Mouse (Mus musculus): ENCODE measurements around the gene Cacna1g. TPM values are rescaled to one million over a fixed set of nuclear protein-coding genes. Genes with fewer than 3 reads are reported as not detected.
A peak's percentile ranks its signal among the peaks of the same experiment; 100 is the strongest.

Gene Cacna1g
- total RNA-seq (2014; rRNA removed; ENCODE audit: low replicate concordance), result 29.6 and 46.2 TPM in 2 replicates
- 6.9 and 7.4 TPM in 2 replicates for polyA plus RNA-seq (2015; fragmentation: Nextera tagmentation; extraction: Ambion mirVana)

DNA sequence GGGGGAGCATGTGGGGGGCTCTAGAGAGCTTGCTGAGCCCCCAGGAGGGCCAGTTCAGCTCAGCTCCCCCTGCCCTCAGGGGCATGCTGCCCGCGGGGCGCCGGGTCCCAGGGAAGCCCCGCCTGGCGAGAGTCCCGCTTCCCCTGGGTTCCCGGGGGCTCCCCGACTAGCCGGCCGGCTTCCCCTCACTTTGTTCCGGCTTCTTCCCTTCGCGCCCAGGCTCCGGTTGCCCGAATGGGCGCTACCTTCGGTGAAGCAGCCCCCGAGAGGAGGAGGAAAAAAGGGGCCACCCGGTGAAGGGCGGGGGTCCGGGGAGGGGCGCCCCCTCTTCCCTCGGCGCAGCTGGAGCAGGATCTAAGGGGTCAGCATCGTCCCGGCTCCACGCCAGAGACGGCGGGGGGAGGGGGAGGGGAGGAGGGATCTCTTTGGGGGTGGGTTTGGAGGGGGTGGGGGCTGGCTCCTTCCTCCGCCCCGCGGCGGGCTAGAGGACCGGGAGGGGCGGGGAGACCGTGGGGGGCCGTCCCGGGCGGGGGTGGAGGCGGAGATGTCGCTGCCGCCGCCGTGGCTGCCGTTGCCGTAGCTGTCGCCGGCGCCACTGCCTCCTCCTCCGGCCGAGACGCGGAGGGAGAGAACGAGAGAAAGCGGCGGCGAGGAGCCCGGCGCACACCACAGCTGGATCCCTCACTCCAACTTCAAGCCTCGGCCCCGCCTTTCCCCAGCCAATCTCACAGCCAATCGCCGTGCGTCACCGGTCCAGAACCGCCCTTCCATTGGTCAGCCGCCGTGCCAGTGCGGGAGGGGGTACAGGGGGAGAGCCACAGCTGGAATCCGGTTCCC, at the start of gene Cacna1g:
TSS of gene Cacna1g (minus strand) at position 492 of the 837 bp plus-strand sequence.
- ATAC-seq (ENCODE audit: insufficient read depth, low read depth) (peak; percentile 87), DNase-seq (ENCODE audit: low spot score) (peak; percentile 76)
- H3K27ac ChIP-seq (ENCODE audit: low read depth), result no peak within 1 kb of the TSS
- 1% methylated on average over 45 of the region's 71 CpGs for WGBS
- H3K4me3 ChIP-seq (ENCODE audit: low read depth, low read length), result peak within 1 kb of the TSS; percentile 63
- TF ChIP-seq EP300 (IDR thresholded peaks at IDR 0.05; ENCODE audit: low read depth) (no peak), CTCF (IDR thresholded peaks at IDR 0.05; ENCODE audit: low read depth) (no peak)
- H3K36me3 ChIP-seq (replicated peaks; ENCODE audit: control insufficient read depth, insufficient read depth, low read length), result no peaks in the 10 kb centered on the region
- H3K4me1 ChIP-seq (ENCODE audit: control insufficient read depth, insufficient read depth), result peaks cover 13% of the 10 kb centered on the region
- no peaks in the 10 kb centered on the region for H3K9me3 ChIP-seq (replicated peaks; ENCODE audit: control insufficient read depth, low read length)
- H3K9ac ChIP-seq (replicated peaks; ENCODE audit: low read depth, low read length), result peak within 1 kb of the TSS; percentile 52
- H3K4me2 ChIP-seq (ENCODE audit: low read depth, low read length), result peak within 1 kb of the TSS; percentile 99
- peaks cover 42% of the 10 kb centered on the region for H3K27me3 ChIP-seq (ENCODE audit: control insufficient read depth, insufficient read depth, low read length)

DNA sequence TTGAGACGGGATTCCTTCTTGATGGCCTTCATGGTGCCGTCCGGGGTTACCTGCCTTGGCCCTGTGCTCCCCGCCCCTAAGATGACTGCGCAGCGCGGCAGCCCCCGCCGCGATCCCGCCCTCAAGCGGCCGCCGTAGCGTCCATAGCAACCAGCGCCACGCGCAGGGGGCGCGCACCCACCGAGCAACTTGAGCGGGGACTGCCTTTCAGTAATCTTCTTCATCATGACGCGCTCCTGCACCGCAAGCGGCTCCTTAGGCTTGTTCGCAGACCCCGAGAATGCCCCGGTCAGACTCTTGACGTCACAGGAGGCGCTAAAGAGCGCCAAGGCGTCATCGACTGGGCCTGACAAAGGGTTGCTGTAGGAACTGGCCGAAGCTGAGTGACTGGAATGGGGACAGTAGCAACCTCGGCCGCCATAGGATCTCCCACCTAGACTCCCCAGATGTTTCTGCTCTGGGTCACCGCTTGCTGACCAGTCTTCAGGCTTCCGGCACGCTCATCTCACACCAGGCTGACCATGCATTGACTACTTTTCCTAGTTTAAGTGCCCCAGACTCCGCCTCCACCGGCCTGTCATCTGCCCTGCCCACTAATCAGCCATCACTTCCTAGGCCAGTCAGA, 47.3 kb upstream of the Cacna1g start, which contains the start of gene Mycbpap:
TSS of gene Mycbpap (minus strand) at position 524 of the 625 bp plus-strand sequence.
- DNase-seq (ENCODE audit: low spot score) (peak; percentile 60), ATAC-seq (ENCODE audit: insufficient read depth, low read depth) (peak; percentile 68)
- Histone ChIP-seq H3K4me2 (ENCODE audit: low read depth, low read length) (peak within 1 kb of the TSS; percentile 90), H3K9me3 (replicated peaks; ENCODE audit: control insufficient read depth, low read length) (no peaks in the 10 kb centered on the region), H3K27ac (ENCODE audit: low read depth) (no peak within 1 kb of the TSS), H3K27me3 (ENCODE audit: control insufficient read depth, insufficient read depth, low read length) (no peaks in the 10 kb centered on the region), H3K9ac (replicated peaks; ENCODE audit: low read depth, low read length) (peak within 1 kb of the TSS; percentile 60), H3K36me3 (replicated peaks; ENCODE audit: control insufficient read depth, insufficient read depth, low read length) (no peaks in the 10 kb centered on the region), H3K4me1 (ENCODE audit: control insufficient read depth, insufficient read depth) (peaks cover 15% of the 10 kb centered on the region), H3K4me3 (ENCODE audit: low read depth, low read length) (peak within 1 kb of the TSS; percentile 58)
- TF ChIP-seq CTCF (IDR thresholded peaks at IDR 0.05; ENCODE audit: low read depth), result no peak
- TF ChIP-seq EP300 (IDR thresholded peaks at IDR 0.05; ENCODE audit: low read depth), result no peak
- 1% methylated on average over 42 of the region's 42 CpGs for WGBS

DNA sequence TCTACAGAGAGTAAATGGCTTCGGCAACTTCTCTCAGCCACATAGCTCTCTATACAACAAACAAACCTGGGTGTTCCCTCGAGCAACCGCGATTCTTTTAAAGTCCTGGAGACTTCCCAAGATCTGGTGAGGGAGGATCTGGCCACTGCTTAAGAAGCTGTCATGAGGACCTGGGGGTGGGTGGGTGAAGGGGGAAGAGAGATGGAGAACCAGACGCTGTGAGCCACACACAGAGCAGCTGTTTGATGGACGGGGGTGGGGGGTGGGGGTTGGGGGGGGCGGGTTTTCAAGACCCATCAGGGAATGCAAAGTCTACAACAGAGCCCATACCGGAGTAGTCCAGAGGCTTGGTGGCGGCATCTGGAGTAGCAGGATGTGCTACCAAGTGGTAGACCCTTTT, 39.5 kb upstream of the Cacna1g start:
- ATAC-seq (ENCODE audit: insufficient read depth, low read depth), result no peak
- no peak for DNase-seq (ENCODE audit: low spot score)
- no peak overlapping the region for H3K27ac ChIP-seq (ENCODE audit: low read depth)
- H3K27me3 ChIP-seq (ENCODE audit: control insufficient read depth, insufficient read depth, low read length), result no peaks in the 10 kb centered on the region
- TF ChIP-seq EP300 (IDR thresholded peaks at IDR 0.05; ENCODE audit: low read depth) (no peak), CTCF (IDR thresholded peaks at IDR 0.05; ENCODE audit: low read depth) (no peak)
- 0 out of 2 replicates have a peak, but pooled peaks cover 6% of the 10 kb centered on the region for H3K4me1 ChIP-seq (ENCODE audit: control insufficient read depth, insufficient read depth)
- WGBS, result 48% methylated on average over 9 of the region's 9 CpGs
- no peak overlapping the region for H3K9ac ChIP-seq (replicated peaks; ENCODE audit: low read depth, low read length)
- no peak overlapping the region for H3K4me2 ChIP-seq (ENCODE audit: low read depth, low read length)
- H3K9me3 ChIP-seq (replicated peaks; ENCODE audit: control insufficient read depth, low read length), result no peaks in the 10 kb centered on the region
- H3K36me3 ChIP-seq (replicated peaks; ENCODE audit: control insufficient read depth, insufficient read depth, low read length), result no peaks in the 10 kb centered on the region
- no peak overlapping the region for H3K4me3 ChIP-seq (ENCODE audit: low read depth, low read length)

DNA sequence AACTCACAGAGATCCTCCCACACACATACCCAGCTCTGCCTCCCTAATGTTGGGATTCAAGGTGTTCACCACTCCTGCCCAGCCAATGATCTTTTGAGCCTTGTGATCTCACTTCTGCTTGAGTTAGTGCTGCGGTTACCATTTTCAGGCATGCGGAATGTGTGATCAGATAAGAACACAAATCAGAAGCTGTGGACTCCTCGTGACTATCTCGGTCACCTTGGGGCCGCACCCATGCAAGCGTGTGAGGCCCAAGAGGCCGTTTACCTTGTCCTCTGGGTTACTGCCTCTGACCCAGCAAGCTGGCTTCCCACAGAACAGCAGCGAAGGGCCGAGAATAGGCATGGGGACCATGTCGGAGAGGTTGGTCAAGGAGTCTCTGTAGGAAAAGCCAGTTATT, 35.0 kb upstream of the Cacna1g start:
- Histone ChIP-seq H3K36me3 (replicated peaks; ENCODE audit: control insufficient read depth, insufficient read depth, low read length) (no peaks in the 10 kb centered on the region), H3K4me3 (ENCODE audit: low read depth, low read length) (no peak overlapping the region), H3K4me2 (ENCODE audit: low read depth, low read length) (no peak overlapping the region), H3K4me1 (ENCODE audit: control insufficient read depth, insufficient read depth) (no peaks in the 10 kb centered on the region), H3K27ac (ENCODE audit: low read depth) (no peak overlapping the region), H3K9me3 (replicated peaks; ENCODE audit: control insufficient read depth, low read length) (no peaks in the 10 kb centered on the region), H3K9ac (replicated peaks; ENCODE audit: low read depth, low read length) (no peak overlapping the region), H3K27me3 (ENCODE audit: control insufficient read depth, insufficient read depth, low read length) (0 out of 2 replicates have a peak, but pooled peaks cover 1% of the 10 kb centered on the region)
- no peak for ATAC-seq (ENCODE audit: insufficient read depth, low read depth)
- no peak for DNase-seq (ENCODE audit: low spot score)
- TF ChIP-seq EP300 (IDR thresholded peaks at IDR 0.05; ENCODE audit: low read depth) (no peak), CTCF (IDR thresholded peaks at IDR 0.05; ENCODE audit: low read depth) (no peak)
- WGBS, result 64% methylated on average over 10 of the region's 10 CpGs

DNA sequence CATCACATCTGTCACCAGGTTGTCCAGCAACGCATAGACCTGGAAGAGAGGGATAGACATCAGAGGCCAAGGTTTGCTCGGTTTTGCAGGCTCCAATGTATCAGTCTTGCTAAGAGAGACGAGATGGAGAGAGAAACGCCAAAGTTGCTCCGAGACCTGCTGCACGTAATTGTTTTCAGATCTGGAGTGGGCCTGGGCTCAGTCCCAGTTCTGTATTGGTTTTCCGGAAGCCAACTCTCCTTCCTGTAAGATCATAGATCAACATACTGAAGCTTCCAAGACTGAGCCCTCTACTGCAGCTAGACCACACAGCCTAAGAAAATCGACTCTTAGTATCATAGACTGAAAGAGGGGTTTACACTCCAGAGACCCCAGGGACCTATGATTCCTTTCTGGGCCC, 27.5 kb upstream of the Cacna1g start:
- ATAC-seq (ENCODE audit: insufficient read depth, low read depth), result no peak
- 75% methylated on average over 8 of the region's 8 CpGs for WGBS
- H3K4me3 ChIP-seq (ENCODE audit: low read depth, low read length), result no peak overlapping the region
- H3K9me3 ChIP-seq (replicated peaks; ENCODE audit: control insufficient read depth, low read length), result no peaks in the 10 kb centered on the region
- no peak overlapping the region for H3K27ac ChIP-seq (ENCODE audit: low read depth)
- no peak for TF ChIP-seq CTCF (IDR thresholded peaks at IDR 0.05; ENCODE audit: low read depth)
- no peak for TF ChIP-seq EP300 (IDR thresholded peaks at IDR 0.05; ENCODE audit: low read depth)
- H3K36me3 ChIP-seq (replicated peaks; ENCODE audit: control insufficient read depth, insufficient read depth, low read length), result 0 out of 2 replicates have a peak, but pooled peaks cover under 1% of the 10 kb centered on the region
- H3K9ac ChIP-seq (replicated peaks; ENCODE audit: low read depth, low read length), result no peak overlapping the region
- H3K4me2 ChIP-seq (ENCODE audit: low read depth, low read length), result no peak overlapping the region
- DNase-seq (ENCODE audit: low spot score), result no peak
- peaks cover 17% of the 10 kb centered on the region for H3K4me1 ChIP-seq (ENCODE audit: control insufficient read depth, insufficient read depth)
- 0 out of 2 replicates have a peak, but pooled peaks cover 3% of the 10 kb centered on the region for H3K27me3 ChIP-seq (ENCODE audit: control insufficient read depth, insufficient read depth, low read length)
